Mouse (Mus musculus) E14TG2a.4 (cell line): ENCODE measurements around the gene Ccdc62.

Experiments
- CTCF ChIP-seq: conservative IDR thresholded peaks from 2 replicates; pipeline ENCODE4 v1.5.1; 2014; ENCODE audit warnings: low read length
- NANOG ChIP-seq: IDR thresholded peaks from 2 replicates; pipeline ENCODE4 v1.6.1; 2014; ENCODE audit warnings: borderline replicate concordance, low read length, mixed read lengths
- POU5F1 ChIP-seq: IDR thresholded peaks from 2 replicates; pipeline ENCODE4 v1.6.1; 2014; ENCODE audit warnings: low read length, borderline replicate concordance

DNA sequence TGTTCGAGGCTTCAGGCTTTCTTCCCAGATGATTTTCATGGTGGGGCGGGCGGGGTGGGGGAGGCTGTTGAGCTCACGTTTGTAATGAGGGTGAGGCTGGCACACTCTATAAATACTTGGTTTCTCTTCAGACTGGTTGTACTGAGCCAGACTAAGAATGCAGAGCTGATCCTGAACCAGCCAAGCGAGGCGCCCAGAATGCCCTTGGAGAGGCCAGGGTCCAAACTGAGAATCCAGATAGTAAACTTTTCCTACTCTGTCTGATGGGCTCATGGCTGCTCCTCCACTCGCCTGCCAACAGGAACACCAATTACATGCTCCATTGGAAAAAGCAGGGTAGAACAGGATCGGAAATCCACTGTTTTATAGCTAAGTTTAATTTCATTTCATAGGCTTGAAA lies 38.7 kb downstream of the Ccdc62 start:
- TF ChIP-seq CTCF (no peak), POU5F1 (no peak), NANOG (no peak)
